Mouse (Mus musculus) lung, adult 2 months (tissue): ENCODE data around the gene Polr3b. TPM values are rescaled to one million over a fixed set of nuclear protein-coding genes. Genes with fewer than 3 reads are reported as not detected.

ENCODE experiments used
- DNase-seq: peaks from one replicate; pipeline ENCODE4 v3.0.0; 2022
- H3K4me1 ChIP-seq: fragments of 200-500 bp; 2 replicates; pipeline ENCODE4 v1.6.1; 2011; ENCODE audit warnings: low read length; ENCODE audit not compliant: control insufficient read depth, insufficient read depth
- H3K4me3 ChIP-seq: fragments of 200-500 bp; replicated peaks from 2 replicates; pipeline ENCODE3; 2011; ENCODE audit warnings: low read depth, mild to moderate bottlenecking, control low read depth, low read length; ENCODE audit errors: extremely low read depth
- CTCF ChIP-seq: fragments of 200-500 bp; IDR thresholded peaks from 2 replicates; pipeline ENCODE4 v1.5.1; 2011; ENCODE audit warnings: mild to moderate bottlenecking, low read length, control low read depth; ENCODE audit not compliant: insufficient read depth
- POLR2A ChIP-seq: fragments of 200-500 bp; IDR thresholded peaks from 2 replicates; pipeline ENCODE4 v1.6.1; 2011; ENCODE audit warnings: low read depth, mild to moderate bottlenecking, control low read depth, low read length, borderline replicate concordance; ENCODE audit errors: extremely low read depth
- WGBS: fragments of 180-500 bp; shearing (Covaris S2); methylation state at CpG from one replicate; pipeline ENCODE4 v1.1.7; 2018; 5-methylcytosine and 5-hydroxymethylcytosine counted together
- polyA plus RNA-seq: library from polyadenylated mRNA; depleted of rRNA; stranded (reverse); fragments of >200 nt; gene quantifications from 2 replicates; pipeline ENCODE4 v1.2.3, GENCODE M21; 2012

Polr3b gene
- polyA plus RNA-seq, 1 experiment: 5.7 TPM

DNA sequence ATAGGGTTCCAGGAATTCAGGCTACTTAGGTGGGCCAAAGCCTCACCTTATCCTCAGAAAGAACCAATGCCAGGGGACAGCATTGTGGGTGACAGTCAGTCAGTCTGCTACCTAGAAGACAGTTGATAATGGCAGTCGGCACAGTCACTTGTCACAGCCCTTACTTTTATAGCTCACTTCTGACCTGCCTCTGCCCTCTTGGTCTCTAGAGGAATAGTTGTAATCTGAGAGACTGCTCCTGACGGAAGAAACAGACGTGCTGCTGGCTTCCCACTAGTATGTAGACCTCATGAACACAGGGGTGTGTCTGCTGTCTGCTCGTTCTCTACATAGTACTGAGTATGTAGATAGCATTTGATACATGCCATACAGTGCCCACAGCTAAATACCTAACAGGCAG, 11.8 kb upstream of the Polr3b start:
- 44% methylated on average over 4 of the region's 4 CpGs for WGBS
- H3K4me3 ChIP-seq: no peak overlapping the region
- no peak for TF ChIP-seq POLR2A
- TF ChIP-seq CTCF: no peak
- H3K4me1 ChIP-seq: peaks cover 15% of the 10 kb centered on the region
- no peak for DNase-seq

DNA sequence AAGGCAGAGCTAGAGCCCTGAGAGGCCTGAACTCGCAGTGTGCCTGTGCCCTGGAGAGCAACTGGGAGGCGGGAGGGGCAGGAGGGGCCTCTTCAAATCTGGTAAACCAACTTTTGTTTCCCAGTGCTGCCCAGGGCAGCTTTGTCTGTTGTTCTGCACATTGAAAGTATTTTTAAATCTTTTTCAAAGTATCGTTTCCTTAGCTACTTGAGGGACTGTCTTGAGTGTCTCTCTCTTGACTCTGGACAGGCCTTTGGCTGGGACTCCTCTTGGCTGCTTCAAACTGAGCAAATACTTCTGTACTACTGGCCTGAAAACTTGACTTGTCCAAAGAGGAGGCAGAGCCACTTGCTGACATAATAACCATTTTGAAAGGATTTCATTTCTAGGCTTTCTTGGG, 11.3 kb upstream of the Polr3b start:
- no peak for TF ChIP-seq CTCF
- no peak for TF ChIP-seq POLR2A
- peak; percentile 18 for DNase-seq
- whole genome bisulfite sequencing: 45% methylated on average over 3 of the region's 3 CpGs
- peaks cover 15% of the 10 kb centered on the region for H3K4me1 ChIP-seq
- no peak overlapping the region for H3K4me3 ChIP-seq

DNA sequence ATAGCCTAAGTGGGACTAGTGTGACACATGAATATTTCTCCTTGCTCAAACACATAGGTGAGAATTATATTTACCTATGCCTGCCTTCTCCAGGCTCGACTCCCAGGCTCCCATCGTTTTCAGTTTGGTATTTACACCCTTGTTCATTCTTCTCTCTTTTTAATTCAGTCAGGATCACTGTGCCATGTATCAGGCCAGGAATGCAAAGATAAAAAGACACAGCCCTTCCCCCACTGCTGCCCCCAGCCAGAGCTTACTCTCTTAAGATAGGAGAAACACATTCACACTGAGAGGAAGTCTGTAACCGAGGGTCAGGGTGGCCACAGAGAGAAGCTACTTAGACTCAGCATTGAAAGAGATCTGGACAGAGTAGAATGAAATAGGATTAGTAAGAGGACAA, 10.4 kb upstream of the Polr3b start:
- WGBS: 39% methylated on average over 3 of the region's 3 CpGs
- Histone ChIP-seq H3K4me3 (no peak overlapping the region), H3K4me1 (peaks cover 15% of the 10 kb centered on the region)
- no peak for TF ChIP-seq CTCF
- no peak for TF ChIP-seq POLR2A
- no peak for DNase-seq

DNA sequence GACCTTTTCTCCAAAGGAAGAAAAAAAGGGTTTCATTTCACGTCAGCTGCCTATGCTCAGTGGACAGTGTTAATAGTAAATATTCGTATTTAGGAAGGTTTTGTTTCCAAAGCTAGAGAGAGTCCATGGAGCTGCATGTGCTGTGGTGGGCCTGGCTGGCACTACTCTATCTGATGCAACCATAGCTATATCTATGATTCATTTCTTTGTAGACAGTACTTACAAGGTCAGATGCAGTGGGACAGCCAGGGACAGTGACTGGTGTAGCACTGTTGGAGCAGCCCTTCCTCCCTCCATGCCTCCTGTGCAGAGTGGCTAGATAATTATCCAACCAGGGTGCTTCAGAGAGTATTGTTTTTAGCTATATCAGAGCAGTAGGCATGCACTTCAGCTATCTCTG, 9.8 kb upstream of the Polr3b start:
- WGBS: 73% methylated on average over 2 of the region's 2 CpGs
- H3K4me3 ChIP-seq: no peak overlapping the region
- H3K4me1 ChIP-seq: peaks cover 15% of the 10 kb centered on the region
- TF ChIP-seq CTCF (no peak), POLR2A (no peak)
- no peak for DNase-seq

DNA sequence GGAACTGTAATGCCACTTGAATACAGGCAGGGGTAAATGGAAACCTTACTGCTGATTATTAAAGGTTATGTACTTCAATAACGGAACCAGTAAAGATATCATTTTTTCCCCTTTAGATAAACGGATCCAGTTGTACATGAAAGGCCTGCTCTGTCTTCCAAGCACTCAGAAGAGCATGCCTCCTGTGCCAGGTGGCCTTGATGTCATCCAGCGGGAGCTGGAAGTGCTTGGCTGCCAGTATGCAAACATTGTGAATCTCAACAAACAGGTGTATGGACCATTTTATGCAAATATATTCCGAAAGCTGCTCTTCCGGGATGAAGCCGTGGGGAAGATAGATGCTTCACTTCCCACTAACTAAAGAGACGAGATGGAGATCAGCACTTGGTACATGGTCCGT, 8.7 kb upstream of the Polr3b start:
- TF ChIP-seq CTCF (no peak), POLR2A (no peak)
- peaks cover 15% of the 10 kb centered on the region for H3K4me1 ChIP-seq
- no peak overlapping the region for H3K4me3 ChIP-seq
- DNase-seq: no peak
- WGBS: 77% methylated on average over 8 of the region's 8 CpGs

DNA sequence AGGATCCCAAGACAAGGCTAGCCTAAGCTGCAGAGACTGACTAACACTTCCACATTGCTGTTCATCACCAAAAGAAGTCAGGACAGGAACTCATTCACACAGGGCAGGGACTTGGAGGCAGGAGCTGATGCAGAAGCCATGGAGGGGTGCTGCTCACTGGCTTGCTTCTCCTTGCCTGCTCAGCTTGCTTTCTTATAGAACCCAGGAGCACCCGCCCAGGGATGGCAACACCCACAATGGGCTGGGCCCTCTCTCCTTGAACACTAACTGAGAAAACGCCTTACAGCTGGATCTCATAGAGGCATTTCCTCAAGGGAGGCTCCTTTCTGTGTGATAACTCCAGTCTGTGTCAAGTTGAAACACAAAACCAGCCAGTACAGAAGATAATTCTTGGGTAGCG, 7.0 kb upstream of the Polr3b start:
- TF ChIP-seq CTCF (no peak), POLR2A (no peak)
- Histone ChIP-seq H3K4me3 (no peak overlapping the region), H3K4me1 (peaks cover 12% of the 10 kb centered on the region)
- no peak for DNase-seq
- whole genome bisulfite sequencing: 68% methylated on average over 3 of the region's 3 CpGs

DNA sequence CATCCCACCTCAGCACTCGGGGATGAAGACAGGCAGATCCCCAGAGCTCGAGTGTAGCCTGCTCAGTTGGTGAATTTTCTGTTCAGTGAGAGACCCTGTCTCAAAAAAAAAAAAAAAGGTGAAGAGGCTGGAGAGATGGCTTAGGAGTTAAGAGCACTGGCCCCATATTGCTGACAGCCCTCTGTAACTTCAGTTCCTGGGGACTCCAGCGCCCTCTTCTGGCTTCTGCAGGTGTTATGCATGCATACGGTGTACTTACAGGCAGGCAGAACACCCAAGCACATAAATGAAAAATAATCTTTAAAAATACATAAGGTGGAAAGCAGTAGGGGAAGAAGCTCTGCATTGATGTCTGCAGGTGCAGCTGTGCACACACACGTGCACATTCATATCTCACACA, 9.1 kb downstream of the Polr3b start:
- no peak for DNase-seq
- no peaks in the 10 kb centered on the region for H3K4me1 ChIP-seq
- no peak for TF ChIP-seq POLR2A
- peak; percentile 40; the same call in 1 of the 2 replicates for TF ChIP-seq CTCF
- no peak overlapping the region for H3K4me3 ChIP-seq
- 65% methylated on average over 5 of the region's 5 CpGs for WGBS

DNA sequence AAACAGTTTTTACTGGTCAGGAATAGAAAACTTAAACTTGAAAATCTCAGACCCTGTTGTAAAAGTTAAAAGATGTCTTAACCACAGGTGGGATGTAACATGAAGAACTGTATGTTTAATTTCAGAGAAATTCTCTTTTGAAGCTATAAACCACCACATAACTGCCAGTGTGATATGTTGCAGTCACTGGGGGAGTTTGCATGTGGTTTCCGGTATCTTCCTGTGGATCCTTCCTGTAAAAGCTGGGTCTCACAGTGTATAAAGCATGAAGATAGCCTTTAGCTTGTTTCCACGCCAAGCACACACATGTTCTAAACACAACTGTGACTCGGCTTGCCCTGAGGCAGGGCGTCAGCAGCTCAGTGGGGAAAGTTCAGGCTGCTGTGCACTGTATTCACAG, 9.9 kb downstream of the Polr3b start:
- no peak for DNase-seq
- Histone ChIP-seq H3K4me3 (no peak overlapping the region), H3K4me1 (no peaks in the 10 kb centered on the region)
- WGBS: 89% methylated on average over 4 of the region's 4 CpGs
- TF ChIP-seq POLR2A (no peak), CTCF (no peak)

DNA sequence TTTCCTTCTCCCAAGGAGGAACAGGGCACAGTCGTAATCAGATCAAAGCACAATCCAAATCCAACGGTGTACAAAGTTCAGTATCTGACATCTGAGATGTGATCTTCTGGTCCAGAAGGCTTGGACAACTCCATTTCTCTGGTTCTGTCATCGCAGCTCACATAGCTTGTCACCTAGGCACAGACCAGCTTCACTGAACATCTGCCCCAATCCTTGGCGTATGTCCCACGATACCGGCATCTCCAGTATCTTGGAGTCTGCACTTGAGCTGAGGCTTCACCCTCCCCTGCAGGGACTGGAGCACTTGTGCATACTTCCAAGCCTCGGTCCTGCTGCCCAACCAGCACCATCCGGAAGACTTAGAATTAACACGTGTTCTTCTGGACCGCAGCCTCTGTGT, 14.6 kb downstream of the Polr3b start:
- WGBS: 91% methylated on average over 10 of the region's 10 CpGs
- TF ChIP-seq CTCF (no peak), POLR2A (no peak)
- no peak for DNase-seq

DNA sequence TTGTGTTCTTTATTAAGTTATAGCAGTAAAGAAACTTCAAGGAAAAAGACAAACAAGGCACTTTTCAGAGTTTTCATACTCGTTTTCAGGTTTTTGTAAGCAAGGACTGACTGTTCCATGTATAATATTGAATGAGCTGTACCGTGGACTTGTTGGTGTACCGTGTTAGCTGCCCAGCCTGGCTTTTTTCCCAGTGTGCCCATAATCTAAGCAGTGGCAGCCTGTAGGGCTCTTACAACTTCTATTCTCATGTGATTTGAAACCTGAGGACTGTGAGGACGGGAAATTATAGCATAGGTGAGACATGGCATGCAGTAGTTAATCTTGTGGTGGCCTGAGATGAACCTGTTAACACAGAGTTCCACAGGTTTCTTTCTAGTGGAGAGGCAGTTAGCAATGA, 16.3 kb downstream of the Polr3b start:
- Histone ChIP-seq H3K4me1 (no peaks in the 10 kb centered on the region), H3K4me3 (no peak overlapping the region)
- TF ChIP-seq POLR2A (no peak), CTCF (no peak)
- DNase-seq: no peak
- 82% methylated on average over 4 of the region's 4 CpGs for WGBS

More for the DNA sequence above, 14.6 kb downstream of the Polr3b start:
- Histone ChIP-seq H3K4me3 (no peak overlapping the region), H3K4me1 (no peaks in the 10 kb centered on the region)
